Mouse (Mus musculus): ENCODE measurements around the gene Fars2.

- TF ChIP-seq CTCF (IDR thresholded peaks at IDR 0.05; ENCODE audit: control insufficient read depth, insufficient read depth, insufficient replicate concordance, low read depth, low read length): no peak
- no peak for TF ChIP-seq POLR2A (IDR thresholded peaks at IDR 0.05; ENCODE audit: control insufficient read depth, low read depth, low read length)
Observed at GRCm38 (mm10) chr13:36714101-36714500, 596.9 kb downstream of the Fars2 start.

Data from testis, adult 2 months (tissue).